Mouse (Mus musculus) kidney, postnatal 4 days (tissue): ENCODE data around the gene Cep89.

ENCODE experiments used
- DNase-seq, 2 experiments: peaks; one replicate each; pipeline ENCODE4 v3.0.0; 2021; ENCODE audit warnings: mixed read lengths in 2 of 2

The Cep89 gene

DNA sequence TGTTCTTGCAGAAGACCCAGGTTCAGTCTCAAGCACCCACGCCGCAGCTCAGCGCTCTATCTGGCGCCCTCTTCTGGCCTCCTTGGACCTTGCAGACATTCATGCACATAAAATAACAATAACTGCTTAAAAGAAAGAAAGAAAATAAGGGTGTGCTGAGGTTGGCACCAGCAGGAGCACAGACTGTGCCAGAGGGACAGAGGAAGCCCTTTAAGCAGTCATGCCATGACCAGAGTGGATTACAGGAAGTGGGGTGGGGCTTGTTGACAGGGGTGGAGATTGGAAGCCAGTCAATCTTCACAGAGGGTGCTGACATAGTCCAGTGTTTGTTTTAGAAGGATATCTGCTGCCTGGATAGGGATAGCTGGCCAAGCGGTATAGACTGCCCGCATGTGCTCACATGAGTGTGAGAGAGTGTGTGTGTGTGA is 10.3 kb upstream of the Cep89 start:
- DNase-seq, result peak in 1 of 2 experiments; percentile 41

DNA sequence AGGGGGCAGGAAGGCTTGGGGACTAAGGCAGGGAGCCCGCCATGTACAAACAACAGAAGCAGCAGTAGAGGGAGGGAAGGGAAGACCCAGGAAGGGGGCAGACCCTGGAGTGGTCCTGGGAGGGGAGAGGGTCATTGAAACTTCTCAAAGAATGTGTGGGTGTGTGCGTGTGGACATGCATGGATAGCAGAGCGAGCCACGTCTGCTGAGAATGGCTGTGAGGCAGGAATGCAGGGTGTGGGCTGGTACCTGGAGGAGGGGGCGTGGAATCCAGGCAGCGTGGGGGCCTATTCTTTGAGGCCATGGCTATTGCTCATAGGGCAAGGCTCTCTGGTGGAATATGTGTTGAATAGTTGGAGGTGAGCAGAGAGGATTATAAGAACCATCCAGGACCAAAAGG is 8.1 kb upstream of the Cep89 start:
- DNase-seq, result peak; percentile 50 to 67

GRCm38 (mm10) chr7:35392935-35393334 is 3.9 kb upstream of the Cep89 start:
- peak; percentile 57 for DNase-seq

- DNase-seq, result peak in 1 of 2 experiments; percentile 31
Observed at GRCm38 (mm10) chr7:35395734-35396456, 940 bp upstream of the Cep89 start.

DNA sequence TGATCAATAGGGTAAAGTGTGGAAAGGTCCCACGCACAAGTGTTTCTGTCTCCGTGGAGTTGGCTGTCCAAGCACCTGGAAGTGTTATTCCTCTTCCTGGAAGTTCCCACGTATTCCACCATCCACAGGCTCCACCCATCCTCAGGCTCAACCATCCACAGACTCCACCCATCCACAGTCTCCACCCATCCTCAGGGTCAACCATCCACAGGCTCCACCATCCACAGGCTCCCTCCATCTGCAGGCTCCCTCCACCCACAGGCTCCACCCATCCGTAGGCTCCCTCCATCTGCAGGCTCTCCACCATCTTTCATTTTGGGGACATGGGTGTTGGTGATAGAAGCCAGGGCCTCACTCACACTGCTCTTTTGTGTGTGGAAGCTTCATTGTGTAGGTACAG is 4.3 kb downstream of the Cep89 start:
- no peak for DNase-seq

DNA sequence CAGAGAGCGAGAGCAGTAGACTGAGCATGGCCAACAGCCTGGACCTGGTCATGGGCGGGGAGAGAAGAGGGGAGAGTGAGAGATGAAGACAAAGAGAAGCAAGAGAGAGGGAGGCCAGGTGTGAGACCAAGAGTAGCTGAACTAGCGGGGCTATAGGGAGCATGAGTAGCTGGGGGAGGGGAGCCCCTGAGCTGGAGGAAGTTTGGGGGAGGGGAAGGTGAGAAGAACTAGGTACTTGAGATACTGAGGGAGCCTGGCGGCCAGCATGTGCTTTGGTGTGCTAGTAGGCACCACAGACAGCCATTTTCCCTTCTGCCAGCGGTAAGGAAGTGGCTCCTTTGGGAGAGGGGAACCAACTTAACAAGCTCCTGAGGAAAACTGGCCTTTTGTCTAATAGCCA is 18.4 kb downstream of the Cep89 start:
- no peak for DNase-seq

DNA sequence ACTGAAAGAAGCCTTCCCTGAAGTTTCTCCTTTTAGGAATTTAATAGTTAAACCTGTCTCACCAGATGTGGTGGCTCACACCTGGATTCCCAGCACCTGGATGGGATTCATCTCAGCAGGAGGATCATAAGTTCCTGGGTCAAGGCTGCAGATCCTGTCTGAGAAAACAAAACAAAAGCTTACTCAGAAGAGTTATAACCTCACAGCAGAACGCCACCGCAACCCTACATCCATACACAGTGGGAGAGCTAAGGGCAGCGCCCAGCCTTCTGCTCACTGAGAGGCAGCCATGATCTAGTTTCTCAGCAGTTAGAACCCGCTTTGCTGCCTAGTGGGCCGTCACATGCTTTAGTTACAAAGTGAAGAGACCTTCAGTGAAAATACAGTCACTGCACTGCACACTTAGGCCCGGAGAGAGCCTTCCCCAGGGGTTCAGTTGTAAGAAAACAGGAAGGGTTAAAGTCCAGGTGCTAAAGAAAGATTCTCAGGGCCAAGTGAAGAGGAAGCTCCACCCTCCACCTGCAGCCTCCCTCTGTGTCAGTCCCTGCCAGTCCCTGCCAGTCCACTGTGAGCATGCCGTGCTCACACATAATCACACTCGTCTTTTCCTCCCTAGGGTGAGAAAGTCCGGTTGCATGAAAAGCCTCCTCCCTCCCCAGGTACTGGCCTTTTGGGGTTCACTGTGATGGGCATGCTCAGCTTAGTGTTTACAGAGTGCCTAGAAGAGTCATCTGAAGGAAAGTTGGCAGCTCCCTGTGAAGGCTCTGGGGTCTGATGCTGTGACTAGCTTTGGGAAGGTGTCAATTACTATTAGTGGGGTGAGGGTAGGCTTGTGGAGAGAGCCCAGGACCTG is 19.2 kb downstream of the Cep89 start:
- DNase-seq, result peak; percentile 18 to 51

GRCm38 (mm10) chr7:35416654-35416948 is 19.8 kb downstream of the Cep89 start:
- DNase-seq, result peak in 1 of 2 experiments; percentile 38

DNA sequence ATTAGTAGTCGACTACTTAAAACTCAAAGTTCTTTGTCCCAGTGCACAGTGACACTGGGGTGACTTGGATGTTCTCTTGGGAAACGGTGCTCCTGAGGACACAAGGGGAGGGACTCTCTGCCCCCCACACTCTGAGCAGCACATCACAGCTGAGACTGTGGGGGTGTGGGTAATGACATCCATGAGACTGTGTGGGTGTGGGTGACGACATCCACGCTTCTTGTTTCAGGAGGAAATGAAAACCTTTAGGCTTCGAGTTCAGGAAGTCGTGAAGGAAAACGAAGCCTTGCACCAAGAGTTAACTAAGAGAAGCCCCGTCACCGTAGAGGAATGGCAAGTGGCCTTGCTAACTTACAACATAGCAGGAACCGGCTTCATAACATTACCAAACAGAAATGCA is 26.2 kb downstream of the Cep89 start:
- no peak for DNase-seq

- DNase-seq, result no peak
Observed at GRCm38 (mm10) chr7:35428146-35428545, 31.3 kb downstream of the Cep89 start.

DNA sequence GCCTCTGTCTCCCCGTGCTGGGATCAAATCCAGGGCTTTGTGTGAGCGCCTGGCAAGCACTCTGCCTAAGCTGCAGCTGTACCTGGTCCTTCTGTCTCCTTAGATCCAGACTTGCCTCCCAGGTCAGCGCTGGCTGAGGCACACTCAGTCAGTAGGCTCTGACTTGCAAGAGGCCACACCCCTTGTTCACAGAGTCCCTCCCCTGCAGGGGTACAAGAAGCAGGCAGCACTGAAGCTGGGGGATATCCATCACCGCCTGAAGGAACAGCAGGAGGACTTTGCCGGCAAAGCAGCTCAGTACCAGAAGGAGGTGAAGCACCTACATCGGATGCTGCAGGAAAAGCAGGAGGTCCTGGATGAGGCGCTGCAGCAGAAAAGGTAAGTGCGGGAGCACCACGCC is 38.4 kb downstream of the Cep89 start:
- DNase-seq, result no peak

DNA sequence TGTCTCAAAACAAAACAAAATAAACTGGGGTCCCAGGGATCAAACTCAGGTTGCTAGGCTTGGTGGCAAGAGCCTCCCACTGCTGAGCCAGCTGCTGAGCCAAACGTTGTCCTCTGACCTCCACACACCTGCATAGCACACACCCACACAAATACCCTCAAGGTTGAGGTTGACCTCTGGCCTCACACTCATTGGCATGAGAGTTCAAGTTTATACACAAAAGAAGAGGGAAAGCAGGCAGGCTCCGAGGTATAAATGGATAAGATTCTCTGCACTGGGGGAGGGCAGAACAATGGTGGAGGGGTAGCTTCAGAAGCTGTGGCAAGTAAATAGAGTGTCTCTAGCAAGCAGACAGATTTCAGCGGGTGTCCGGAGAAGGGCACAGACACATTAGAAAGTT is 50.7 kb downstream of the Cep89 start:
- peak in 1 of 2 experiments; percentile 15 for DNase-seq

- DNase-seq, result peak; percentile 52 to 70
Observed at GRCm38 (mm10) chr7:35447996-35448846, 51.4 kb downstream of the Cep89 start, which contains the start of gene Slc7a9. Gene Slc7a9, plus strand, starts transcription at chr7:35448796.

- peak; percentile 21 to 57 for DNase-seq
Observed at GRCm38 (mm10) chr7:35448867-35449266, 52.0 kb downstream of the Cep89 start.

- no peak for DNase-seq
Observed at GRCm38 (mm10) chr7:35456091-35456814, 59.4 kb downstream of the Cep89 start.

DNA sequence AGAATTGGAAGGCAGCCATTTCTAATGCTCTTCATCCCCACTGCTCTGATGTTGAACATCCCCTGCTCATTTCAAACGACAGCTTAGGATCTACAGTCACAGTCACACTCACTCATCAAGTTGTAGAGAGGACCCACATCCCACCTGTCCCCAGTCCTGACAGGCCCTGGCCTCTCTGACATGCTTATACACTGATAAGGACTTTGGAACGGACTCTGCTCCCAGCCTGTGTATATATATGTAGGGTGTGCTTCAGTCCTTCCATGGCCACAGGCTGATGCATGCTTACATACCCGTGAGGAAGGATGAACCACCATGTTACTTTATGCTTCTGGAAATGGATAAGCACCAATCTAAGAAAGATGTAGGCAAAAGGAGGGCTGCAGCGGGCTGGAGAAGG is 64.1 kb downstream of the Cep89 start:
- DNase-seq, result no peak

DNA sequence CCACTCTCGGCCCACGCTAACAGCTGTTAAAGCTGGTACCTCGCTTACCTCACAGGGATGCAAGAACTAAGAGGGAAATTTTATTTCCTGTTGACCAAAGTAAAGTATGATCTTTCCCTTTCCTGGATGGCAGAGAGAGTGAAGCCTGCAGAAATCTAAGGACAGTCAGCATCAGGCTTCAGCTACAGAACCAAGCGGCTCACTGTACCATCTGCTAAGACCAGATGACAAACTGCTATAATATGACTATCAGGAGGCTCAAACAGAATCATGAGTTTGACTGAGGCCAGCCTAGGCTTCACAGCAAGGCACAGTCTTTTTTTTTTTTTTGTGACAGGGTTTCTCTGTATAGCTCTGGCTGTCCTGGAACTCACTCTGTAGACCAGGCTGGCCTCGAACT is 68.2 kb downstream of the Cep89 start:
- no peak for DNase-seq

DNA sequence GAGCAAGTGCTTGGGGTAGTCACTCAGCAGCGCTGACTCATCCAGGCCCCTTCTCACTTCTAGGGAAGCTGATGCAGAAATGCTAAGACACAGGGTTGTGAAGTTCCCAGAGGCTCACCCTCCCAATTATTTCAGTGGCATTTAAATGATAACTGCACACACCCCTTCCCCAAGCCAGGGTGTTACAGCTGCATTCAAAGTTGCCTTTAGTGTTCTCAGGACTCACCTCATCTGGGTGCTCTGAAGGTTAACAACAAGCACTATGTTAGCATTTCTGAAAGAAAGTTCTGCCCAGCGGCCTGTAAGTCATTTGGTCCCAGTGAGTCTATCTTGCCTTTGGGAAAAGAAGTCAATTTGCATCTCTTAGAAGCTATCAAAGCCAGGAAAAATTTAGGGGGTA is 71.0 kb downstream of the Cep89 start:
- no peak for DNase-seq

DNA sequence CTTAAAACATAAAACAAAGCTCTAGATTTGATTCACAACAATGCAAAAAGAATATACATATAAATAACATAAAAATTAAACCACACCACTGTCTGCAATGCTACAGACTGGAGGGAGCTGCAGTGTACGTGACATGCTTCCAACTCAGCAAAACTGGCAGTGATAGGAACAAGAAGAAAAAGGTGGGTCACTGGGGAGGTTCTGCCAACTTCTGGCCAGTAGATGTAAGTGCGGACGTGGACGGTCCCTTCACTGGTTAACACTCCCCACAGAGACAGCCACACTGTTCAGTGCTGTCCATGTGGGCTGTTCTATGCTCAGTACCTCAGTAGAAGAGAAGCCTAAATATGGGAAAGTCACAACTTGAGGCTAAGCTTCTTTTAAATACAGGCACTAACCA is 74.0 kb downstream of the Cep89 start:
- DNase-seq, result peak in 1 of 2 experiments; percentile 14

- DNase-seq, result no peak
Observed at GRCm38 (mm10) chr7:35476457-35476856, 79.6 kb downstream of the Cep89 start.

DNA sequence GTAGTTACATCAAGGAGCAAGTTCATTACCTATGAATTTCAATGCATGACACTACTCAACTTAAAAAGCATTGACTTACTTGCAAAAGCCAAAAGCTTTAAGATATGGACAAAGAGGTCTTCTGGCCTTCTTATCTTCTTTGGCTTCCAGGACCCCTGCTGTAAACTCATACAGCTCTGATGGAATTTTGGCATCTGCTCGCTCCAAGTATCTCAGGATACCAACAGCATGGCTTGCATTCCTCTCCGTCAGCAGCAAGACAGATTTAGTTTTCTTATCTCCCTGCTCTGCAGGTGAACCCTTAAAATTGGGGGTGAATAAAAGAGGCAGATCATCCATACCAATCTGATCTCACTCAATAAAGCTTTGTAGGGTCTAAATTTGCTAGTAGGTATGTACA is 88.3 kb downstream of the Cep89 start:
- DNase-seq, result no peak

DNA sequence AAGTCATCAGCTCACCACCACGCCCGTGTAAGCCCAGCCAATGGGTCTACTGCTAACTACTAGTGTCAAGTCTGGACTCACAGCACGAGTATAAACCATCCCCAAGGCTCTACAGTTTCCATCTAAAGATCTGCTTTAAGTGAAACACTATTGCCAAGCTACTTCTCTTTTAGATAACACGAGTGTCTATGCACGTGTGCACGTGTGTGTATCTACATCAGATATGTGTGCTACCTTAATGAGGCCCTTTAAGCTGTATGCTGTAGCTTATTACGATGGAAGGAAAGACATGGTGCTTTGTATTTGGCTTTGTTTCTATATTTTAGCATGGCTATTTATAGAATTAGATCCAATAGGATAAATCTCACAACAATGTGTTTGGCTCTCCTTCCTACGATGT is 89.7 kb downstream of the Cep89 start:
- no peak for DNase-seq
